8 mouse cellular contexts compared by ENCODE assay signal in the genomic region with DNA sequence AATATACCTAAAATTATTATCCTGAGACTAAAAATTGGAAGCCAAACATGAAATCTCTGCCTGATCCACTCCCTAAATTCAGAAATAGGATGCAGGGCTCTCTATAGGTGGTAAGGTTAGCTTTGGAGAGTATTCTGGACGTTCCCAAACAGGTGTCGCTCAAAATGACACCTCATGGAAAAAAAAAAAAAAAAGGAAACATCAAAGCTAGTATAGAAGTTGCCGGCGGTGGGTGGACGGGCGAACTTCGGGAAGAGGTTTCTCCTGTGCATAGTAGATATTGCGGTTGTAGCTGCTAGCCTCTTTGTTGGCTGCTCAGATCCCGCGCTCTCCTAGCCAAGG. TPM values are rescaled to one million over a fixed set of nuclear protein-coding genes. Genes with fewer than 3 reads are reported as not detected.
DNase-seq lines count a peak whose midpoint lies in the region; ATAC-seq and TF ChIP-seq lines count a peak whose summit lies in the region.

No protein-coding gene starts in this region.

- no peaks in the 10 kb centered on the region for H3K27me3 ChIP-seq in embryonic facial prominence, embryonic 15.5 days
- no peaks in the 10 kb centered on the region for H3K27me3 ChIP-seq in intestine, postnatal 0 days (replicated peaks; ENCODE audit: control insufficient read depth, insufficient read depth, low read length)
- no peaks in the 10 kb centered on the region for H3K27me3 ChIP-seq in neural tube, embryonic 14.5 days (ENCODE audit: control insufficient read depth, insufficient read depth, low read length)

- DNase-seq in lung, adult 2 months = no peak
- DNase-seq in lung, postnatal 25 days (ENCODE audit: low spot score) = no peak
- no peak for DNase-seq in cerebellum, postnatal 14 days
- no peak for DNase-seq in thymus, postnatal 4 days
- no peak for DNase-seq in adrenal gland, adult 8-10 months

- H3K4me2 ChIP-seq in embryonic facial prominence, embryonic 15.5 days (replicated peaks) = peak overlapping the region; percentile 60
- H3K4me2 ChIP-seq in intestine, postnatal 0 days (replicated peaks; ENCODE audit: low read depth) = peak overlapping the region; percentile 68
- H3K4me2 ChIP-seq in neural tube, embryonic 14.5 days (ENCODE audit: low read depth, low read length) = peak overlapping the region; percentile 51

- H3K27ac ChIP-seq in embryonic facial prominence, embryonic 15.5 days (replicated peaks) = peak overlapping the region; percentile 99
- peak overlapping the region; percentile 92 for H3K27ac ChIP-seq in intestine, postnatal 0 days (ENCODE audit: low read depth, low read length)
- H3K27ac ChIP-seq in neural tube, embryonic 14.5 days (ENCODE audit: low read depth, low read length) = peak overlapping the region; percentile 87

- TF ChIP-seq CTCF in lung, adult 2 months (IDR thresholded peaks at IDR 0.05; ENCODE audit: insufficient read depth, low read length) = no peak
- no peak for TF ChIP-seq CTCF in intestine, postnatal 0 days (IDR thresholded peaks at IDR 0.05; ENCODE audit: low read depth)

- peak overlapping the region; percentile 67 for H3K4me3 ChIP-seq in lung, adult 2 months (replicated peaks; ENCODE audit: extremely low read depth, low read depth, low read length)
- peak overlapping the region; percentile 71 for H3K4me3 ChIP-seq in embryonic facial prominence, embryonic 15.5 days (replicated peaks)
- peak overlapping the region; percentile 64 for H3K4me3 ChIP-seq in intestine, postnatal 0 days (ENCODE audit: low read depth, low read length)
- peak overlapping the region; percentile 43 for H3K4me3 ChIP-seq in neural tube, embryonic 14.5 days (ENCODE audit: low read depth, low read length)

- peak overlapping the region; percentile 70; the same call in 1 of the 2 replicates for H3K9ac ChIP-seq in embryonic facial prominence, embryonic 15.5 days
- H3K9ac ChIP-seq in intestine, postnatal 0 days (ENCODE audit: low read depth, low read length) = peak overlapping the region; percentile 62
- no peak overlapping the region; the same call in 1 of the 2 replicates for H3K9ac ChIP-seq in neural tube, embryonic 14.5 days (replicated peaks; ENCODE audit: low read depth, low read length)

- TF ChIP-seq POLR2A in lung, adult 2 months (IDR thresholded peaks at IDR 0.05; ENCODE audit: borderline replicate concordance, extremely low read depth, low read depth, low read length) = no peak

- peaks cover 5% of the 10 kb centered on the region for H3K4me1 ChIP-seq in lung, adult 2 months (ENCODE audit: control insufficient read depth, insufficient read depth, low read length)
- peaks cover 35% of the 10 kb centered on the region for H3K4me1 ChIP-seq in embryonic facial prominence, embryonic 15.5 days
- H3K4me1 ChIP-seq in intestine, postnatal 0 days (replicated peaks; ENCODE audit: control insufficient read depth, insufficient read depth, low read length) = no peaks in the 10 kb centered on the region; the same call in 1 of the 2 replicates
- H3K4me1 ChIP-seq in neural tube, embryonic 14.5 days (ENCODE audit: control insufficient read depth, insufficient read depth, low read length) = 0 out of 2 replicates have a peak, but pooled peaks cover 9% of the 10 kb centered on the region

- no peaks in the 10 kb centered on the region for H3K9me3 ChIP-seq in embryonic facial prominence, embryonic 15.5 days (replicated peaks)
- no peaks in the 10 kb centered on the region for H3K9me3 ChIP-seq in intestine, postnatal 0 days (ENCODE audit: control insufficient read depth)
- no peaks in the 10 kb centered on the region for H3K9me3 ChIP-seq in neural tube, embryonic 14.5 days (ENCODE audit: control insufficient read depth, low read length)

- no peaks in the 10 kb centered on the region for H3K36me3 ChIP-seq in embryonic facial prominence, embryonic 15.5 days
- no peaks in the 10 kb centered on the region for H3K36me3 ChIP-seq in intestine, postnatal 0 days (ENCODE audit: control insufficient read depth, insufficient read depth)
- no peaks in the 10 kb centered on the region for H3K36me3 ChIP-seq in neural tube, embryonic 14.5 days (ENCODE audit: control insufficient read depth, insufficient read depth, low read length)

- ATAC-seq in embryonic facial prominence, embryonic 15.5 days (ENCODE audit: insufficient number of reproducible peaks, low FRiP score, low TSS enrichment, low read depth) = no peak
- no peak for ATAC-seq in intestine, postnatal 0 days
- no peak for ATAC-seq in neural tube, embryonic 14.5 days (ENCODE audit: low read depth)

- under 1% methylated on average over 10 of the region's 10 CpGs for WGBS in lung, adult 2 months
- 2% methylated on average over 10 of the region's 10 CpGs for WGBS in embryonic facial prominence, embryonic 15.5 days
- WGBS in intestine, postnatal 0 days = 1% methylated on average over 10 of the region's 10 CpGs
- WGBS in neural tube, embryonic 14.5 days = 2% methylated on average over 10 of the region's 10 CpGs

RNA-seq across cellular contexts. Expression of a gene that starts 41.1 kb away (rescaled TPM):
- 2.5 and 2.7 TPM in 2 replicates for polyA plus RNA-seq in lung, adult 2 months (2012; rRNA removed)
- 13.1 TPM in 2 replicates for polyA plus RNA-seq in embryonic facial prominence, embryonic 15.5 days (2015; fragmentation: Nextera tagmentation; extraction: Ambion mirVana)
- polyA plus RNA-seq in intestine, postnatal 0 days (2015; fragmentation: Nextera tagmentation; extraction: Ambion mirVana) = 7.5 and 8.6 TPM in 2 replicates
- polyA plus RNA-seq in neural tube, embryonic 14.5 days (2014; fragmentation: Nextera tagmentation; extraction: Ambion mirVana) = 12.1 and 13.4 TPM in 2 replicates
- total RNA-seq in adrenal gland, adult 8-10 months (2022) = 1 to 10 TPM; 7.5 to 8.4 (median 8.0) TPM

RNA-seq across cellular contexts. Expression of a gene that starts 41.2 kb away (rescaled TPM):
- polyA plus RNA-seq in lung, adult 2 months (2012; rRNA removed) = 3.4 and 6.0 TPM in 2 replicates
- polyA plus RNA-seq in embryonic facial prominence, embryonic 15.5 days (2015; fragmentation: Nextera tagmentation; extraction: Ambion mirVana) = 11.9 and 12.7 TPM in 2 replicates
- polyA plus RNA-seq in intestine, postnatal 0 days (2015; fragmentation: Nextera tagmentation; extraction: Ambion mirVana) = 5.8 and 5.9 TPM in 2 replicates
- polyA plus RNA-seq in neural tube, embryonic 14.5 days (2014; fragmentation: Nextera tagmentation; extraction: Ambion mirVana) = 10.4 and 15.4 TPM in 2 replicates
- total RNA-seq in adrenal gland, adult 8-10 months (2022) = 10 to 100 TPM; 19.0 to 25.2 (median 22.3) TPM
